Mouse (Mus musculus) intestine, postnatal 0 days (tissue): Measurements from ENCODE around the gene Duox2. TPM values are rescaled to one million over a fixed set of nuclear protein-coding genes. Genes with fewer than 3 reads are reported as not detected.

Experiments
- ATAC-seq: fragments of 200-750 bp; cut with Nextera tagmentation; 2 replicates; pipeline ENCODE4 v1.8.0; 2017; ENCODE audit warnings: mild to moderate bottlenecking, moderate TSS enrichment, moderate library complexity
- H3K27ac ChIP-seq: fragments of 300-500 bp; sonication (generic); 2 replicates; pipeline ENCODE4 v1.5.1; 2014; ENCODE audit warnings: mild to moderate bottlenecking, low read depth, low read length, moderate library complexity
- H3K27me3 ChIP-seq: fragments of 300-500 bp; sonication (generic); replicated peaks from 2 replicates; pipeline ENCODE4 v1.6.1; 2014; ENCODE audit warnings: low read length, mixed read lengths; ENCODE audit not compliant: control insufficient read depth, insufficient read depth
- H3K36me3 ChIP-seq: fragments of 300-500 bp; sonication (generic); 2 replicates; pipeline ENCODE4 v1.6.1; 2014; ENCODE audit warnings: mild to moderate bottlenecking, moderate library complexity; ENCODE audit not compliant: control insufficient read depth, insufficient read depth
- H3K4me1 ChIP-seq: fragments of 300-500 bp; sonication (generic); replicated peaks from 2 replicates; pipeline ENCODE4 v1.6.1; 2014; ENCODE audit warnings: antibody characterized with exemption, low read length, mixed read lengths; ENCODE audit not compliant: control insufficient read depth, insufficient read depth
- H3K4me2 ChIP-seq: fragments of 300-500 bp; sonication (generic); replicated peaks from 2 replicates; pipeline ENCODE4 v1.6.1; 2014; ENCODE audit warnings: low read depth, mild to moderate bottlenecking, moderate library complexity
- H3K4me3 ChIP-seq: fragments of 300-500 bp; sonication (generic); 2 replicates; pipeline ENCODE4 v1.5.1; 2014; ENCODE audit warnings: low read depth, low read length
- H3K9ac ChIP-seq: fragments of 300-500 bp; sonication (generic); 2 replicates; pipeline ENCODE4 v1.6.1; 2014; ENCODE audit warnings: mild to moderate bottlenecking, low read depth, low read length
- H3K9me3 ChIP-seq: fragments of 300-500 bp; sonication (generic); 2 replicates; pipeline ENCODE4 v1.6.1; 2016; ENCODE audit warnings: mixed run types; ENCODE audit not compliant: control insufficient read depth
- CTCF ChIP-seq: sonication (generic); IDR thresholded peaks from 2 replicates; pipeline ENCODE4 v1.5.1; 2016; ENCODE audit warnings: low read depth, mild to moderate bottlenecking, control low read depth, antibody characterized with exemption, moderate library complexity
- WGBS: fragments of 180-500 bp; shearing (Covaris S2); extraction: QIAGEN DNeasy Blood & Tissue Kit; methylation state at CpG from one replicate; pipeline ENCODE4 v1.1.7; 2014; 5-methylcytosine and 5-hydroxymethylcytosine counted together
- polyA plus RNA-seq: library from polyadenylated mRNA; unstranded; fragments of >200 nt; fragmentation: Nextera tagmentation; extraction: Ambion mirVana; gene quantifications from 2 replicates; pipeline ENCODE4 v1.2.1, GENCODE M21; 2015

The Duox2 gene
- polyA plus RNA-seq, 1 experiment from 2014 or later, result 0.17 TPM

GRCm38 (mm10) chr2:122315372-122315771 is 17.1 kb upstream of the Duox2 start, which contains the start of gene Duox1:
Gene Duox1, plus strand, starts transcription at chr2:122315672.
- no peak for TF ChIP-seq CTCF
- no peak for ATAC-seq
- H3K4me2 ChIP-seq, result no peak within 1 kb of the TSS
- H3K36me3 ChIP-seq, result no peaks in the 10 kb centered on the region
- H3K4me1 ChIP-seq, result no peaks in the 10 kb centered on the region; the same call in 1 of the 2 replicates
- no peak within 1 kb of the TSS for H3K4me3 ChIP-seq
- H3K27ac ChIP-seq, result no peak within 1 kb of the TSS
- no peaks in the 10 kb centered on the region for H3K9me3 ChIP-seq
- 85% methylated on average over 7 of the region's 7 CpGs for WGBS
- peaks cover 37% of the 10 kb centered on the region for H3K27me3 ChIP-seq
- no peak within 1 kb of the TSS for H3K9ac ChIP-seq

- Histone ChIP-seq H3K36me3 (no peaks in the 10 kb centered on the region), H3K9me3 (no peaks in the 10 kb centered on the region), H3K4me2 (peak within 1 kb of the TSS; percentile 68), H3K4me1 (no peaks in the 10 kb centered on the region; the same call in 1 of the 2 replicates), H3K27ac (no peak within 1 kb of the TSS), H3K27me3 (peaks cover 47% of the 10 kb centered on the region), H3K9ac (no peak within 1 kb of the TSS), H3K4me3 (peak within 1 kb of the TSS; percentile 29)
- peak; percentile 41 for ATAC-seq
- WGBS, result 4% methylated on average over 24 of the region's 24 CpGs
- no peak for TF ChIP-seq CTCF
These were observed 15.3 kb upstream of the Duox2 start, which contains the start of gene Duoxa1 for GRCm38 (mm10) chr2:122313536-122313935. Gene Duoxa1, minus strand, starts transcription at chr2:122313730.

- ATAC-seq, result peak; percentile 58; the same call in 1 of the 2 replicates
- 3% methylated on average over 27 of the region's 27 CpGs for WGBS
- Histone ChIP-seq H3K9ac (no peak overlapping the region), H3K27me3 (peaks cover 51% of the 10 kb centered on the region), H3K27ac (no peak overlapping the region), H3K4me2 (peak overlapping the region; percentile 68), H3K9me3 (no peaks in the 10 kb centered on the region), H3K36me3 (no peaks in the 10 kb centered on the region), H3K4me3 (peak overlapping the region; percentile 29), H3K4me1 (no peaks in the 10 kb centered on the region; the same call in 1 of the 2 replicates)
- peak; percentile 78 for TF ChIP-seq CTCF
These were observed 14.6 kb upstream of the Duox2 start for GRCm38 (mm10) chr2:122312722-122313417.

GRCm38 (mm10) chr2:122311561-122311960 is 13.3 kb upstream of the Duox2 start:
- no peaks in the 10 kb centered on the region; the same call in 1 of the 2 replicates for H3K4me1 ChIP-seq
- 55% methylated on average over 2 of the region's 2 CpGs for WGBS
- H3K27me3 ChIP-seq, result peaks cover 52% of the 10 kb centered on the region
- no peak overlapping the region for H3K27ac ChIP-seq
- H3K36me3 ChIP-seq, result no peaks in the 10 kb centered on the region
- H3K4me2 ChIP-seq, result no peak overlapping the region
- no peak overlapping the region for H3K9ac ChIP-seq
- ATAC-seq, result no peak
- TF ChIP-seq CTCF, result no peak
- H3K4me3 ChIP-seq, result no peak overlapping the region
- H3K9me3 ChIP-seq, result no peaks in the 10 kb centered on the region

- no peak overlapping the region for H3K4me3 ChIP-seq
- H3K4me1 ChIP-seq, result no peaks in the 10 kb centered on the region; the same call in 1 of the 2 replicates
- H3K4me2 ChIP-seq, result no peak overlapping the region
- no peak overlapping the region for H3K9ac ChIP-seq
- no peak overlapping the region for H3K27ac ChIP-seq
- TF ChIP-seq CTCF, result peak; percentile 46
- no peaks in the 10 kb centered on the region for H3K36me3 ChIP-seq
- H3K9me3 ChIP-seq, result no peaks in the 10 kb centered on the region
- no peak for ATAC-seq
- 45% methylated on average over 3 of the region's 3 CpGs for WGBS
- H3K27me3 ChIP-seq, result peaks cover 52% of the 10 kb centered on the region
These were observed 11.4 kb upstream of the Duox2 start for GRCm38 (mm10) chr2:122309647-122310046.

- no peak for ATAC-seq
- H3K27me3 ChIP-seq, result peaks cover 49% of the 10 kb centered on the region
- no peaks in the 10 kb centered on the region for H3K9me3 ChIP-seq
- H3K9ac ChIP-seq, result no peak overlapping the region
- H3K36me3 ChIP-seq, result no peaks in the 10 kb centered on the region
- no peak overlapping the region for H3K4me3 ChIP-seq
- H3K27ac ChIP-seq, result no peak overlapping the region
- TF ChIP-seq CTCF, result no peak
- peaks cover 8% of the 10 kb centered on the region; the same call in 1 of the 2 replicates for H3K4me1 ChIP-seq
- no peak overlapping the region for H3K4me2 ChIP-seq
- WGBS, result 39% methylated on average over 4 of the region's 4 CpGs
These were observed 7.9 kb upstream of the Duox2 start for GRCm38 (mm10) chr2:122306184-122306583.
